21 mouse cellular contexts compared by ENCODE assay signal in the genomic region with DNA sequence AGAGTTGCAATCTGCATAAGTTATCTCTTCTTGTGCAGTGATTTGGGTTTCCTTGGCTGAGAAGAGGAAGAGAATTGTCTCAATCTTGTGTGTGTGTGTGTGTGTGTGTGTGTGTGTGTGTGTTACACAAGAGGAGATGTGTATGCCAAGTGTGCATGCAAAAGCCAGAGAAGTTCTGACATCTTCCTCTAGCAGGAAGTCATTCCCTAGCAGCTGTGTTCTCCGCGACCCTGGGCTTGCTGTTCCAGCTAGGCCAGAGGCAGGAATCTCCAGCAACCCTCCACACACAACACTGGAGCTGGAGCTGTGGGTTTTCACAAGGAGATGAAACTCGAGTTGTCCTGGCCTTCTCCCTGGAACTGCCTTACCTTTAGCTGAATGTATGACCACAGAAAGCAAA. TPM values are rescaled to one million over a fixed set of nuclear protein-coding genes. Genes with fewer than 3 reads are reported as not detected.
A peak's percentile ranks its signal among the peaks of the same experiment; 100 is the strongest.
DNase-seq lines count a peak whose midpoint lies in the region; ATAC-seq and TF ChIP-seq lines count a peak whose summit lies in the region.
"Had no signal": no experiment of that assay in that cellular context is flagged by ENCODE, and none has a peak within 500 bp of the region (broad histone marks: within the 10 kb centered on the region; RNA-seq: fewer than 3 reads in every experiment).

No protein-coding gene starts in this region.

- H3K27ac ChIP-seq in kidney, embryonic 15.5 days = peak overlapping the region; percentile 19; the same call in 1 of the 2 replicates
- H3K27ac ChIP-seq in kidney, adult 2 months (ENCODE audit: insufficient read depth, low read depth, low read length) = no peak overlapping the region
- 0 out of 2 replicates have a peak overlapping the region, but pooled peaks have one; percentile 2 for H3K27ac ChIP-seq in lung, embryonic 14.5 days (ENCODE audit: low read depth)
- no peak overlapping the region for H3K27ac ChIP-seq in liver, embryonic 12.5 days
- H3K27ac ChIP-seq: hindbrain, embryonic 12.5 days; limb, embryonic 13.5 days; liver, embryonic 14.5 days; midbrain, embryonic 12.5 days; stomach, embryonic 15.5 days had no signal

- H3K9me3 ChIP-seq in kidney, embryonic 15.5 days (replicated peaks) = no peaks in the 10 kb centered on the region
- no peaks in the 10 kb centered on the region for H3K9me3 ChIP-seq in lung, embryonic 14.5 days (ENCODE audit: low read depth, low read length)
- no peaks in the 10 kb centered on the region for H3K9me3 ChIP-seq in liver, embryonic 12.5 days (replicated peaks)
- H3K9me3 ChIP-seq: hindbrain, embryonic 12.5 days; limb, embryonic 13.5 days; midbrain, embryonic 12.5 days; stomach, embryonic 15.5 days had no signal

- no peaks in the 10 kb centered on the region for H3K36me3 ChIP-seq in kidney, embryonic 15.5 days
- H3K36me3 ChIP-seq in kidney, adult 2 months (ENCODE audit: control insufficient read depth, insufficient read depth, low read length) = no peaks in the 10 kb centered on the region
- H3K36me3 ChIP-seq in lung, embryonic 14.5 days (ENCODE audit: insufficient read depth) = no peaks in the 10 kb centered on the region
- H3K36me3 ChIP-seq in liver, embryonic 12.5 days = 0 out of 2 replicates have a peak, but pooled peaks cover 6% of the 10 kb centered on the region
- H3K36me3 ChIP-seq: hindbrain, embryonic 12.5 days; limb, embryonic 13.5 days; midbrain, embryonic 12.5 days; stomach, embryonic 15.5 days had no signal

- 59% methylated on average over 3 of the region's 3 CpGs for WGBS in kidney, embryonic 15.5 days
- 41% methylated on average over 3 of the region's 3 CpGs for WGBS in kidney, adult 2 months
- WGBS in lung, embryonic 14.5 days = 47% methylated on average over 3 of the region's 3 CpGs
- WGBS in liver, embryonic 12.5 days (ENCODE audit: insufficient replicate concordance) = 52% methylated on average over 3 of the region's 3 CpGs

- no peaks in the 10 kb centered on the region for H3K27me3 ChIP-seq in kidney, embryonic 15.5 days
- no peaks in the 10 kb centered on the region for H3K27me3 ChIP-seq in kidney, adult 2 months (replicated peaks; ENCODE audit: control insufficient read depth, insufficient read depth, low read length)
- no peaks in the 10 kb centered on the region for H3K27me3 ChIP-seq in lung, embryonic 14.5 days (ENCODE audit: insufficient read depth, low read length)
- no peaks in the 10 kb centered on the region for H3K27me3 ChIP-seq in liver, embryonic 12.5 days (replicated peaks)
- H3K27me3 ChIP-seq: CH12.LX; hindbrain, embryonic 12.5 days; limb, embryonic 13.5 days; stomach, embryonic 15.5 days had no signal

- intact Hi-C loops in heart, postnatal 25 days (cut with DNase I) = no loop called here

- no peak overlapping the region for H3K9ac ChIP-seq in kidney, embryonic 15.5 days
- H3K9ac ChIP-seq in lung, embryonic 14.5 days = no peak overlapping the region
- H3K9ac ChIP-seq in liver, embryonic 12.5 days = no peak overlapping the region
- H3K9ac ChIP-seq: hindbrain, embryonic 12.5 days; limb, embryonic 13.5 days; liver, embryonic 14.5 days; midbrain, embryonic 12.5 days; stomach, embryonic 15.5 days had no signal

- H3K4me3 ChIP-seq in kidney, embryonic 15.5 days (replicated peaks) = no peak overlapping the region
- no peak overlapping the region for H3K4me3 ChIP-seq in kidney, adult 2 months (ENCODE audit: insufficient read depth, low read depth, low read length)
- no peak overlapping the region for H3K4me3 ChIP-seq in lung, embryonic 14.5 days (ENCODE audit: low read depth, low read length)
- no peak overlapping the region for H3K4me3 ChIP-seq in liver, embryonic 12.5 days
- H3K4me3 ChIP-seq: erythroblast, embryonic 14.5 days; hindbrain, embryonic 12.5 days; limb, embryonic 13.5 days; midbrain, embryonic 12.5 days; stomach, embryonic 15.5 days had no signal

- H3K4me2 ChIP-seq in kidney, embryonic 15.5 days = no peak overlapping the region
- H3K4me2 ChIP-seq in lung, embryonic 14.5 days = no peak overlapping the region
- no peak overlapping the region for H3K4me2 ChIP-seq in liver, embryonic 12.5 days
- H3K4me2 ChIP-seq: hindbrain, embryonic 12.5 days; limb, embryonic 13.5 days; midbrain, embryonic 12.5 days; stomach, embryonic 15.5 days had no signal

- TF ChIP-seq CTCF in kidney, adult 2 months (conservative IDR thresholded peaks at IDR 0.05; ENCODE audit: insufficient read depth, insufficient read length, low read depth, low read length) = no peak
- no peak for TF ChIP-seq CTCF in lung, embryonic 14.5 days (IDR thresholded peaks at IDR 0.05; ENCODE audit: low read depth)

- no peak for TF ChIP-seq POLR2A in kidney, adult 2 months (IDR thresholded peaks at IDR 0.05; ENCODE audit: low read depth, low read length)

- peak; percentile 87 for DNase-seq in heart, adult 11 months
- no peak for DNase-seq in heart, postnatal 25 days (ENCODE audit: low spot score)
- no peak for DNase-seq in kidney, adult 2 months
- DNase-seq in lung, embryonic 14.5 days = peak; percentile 48
- DNase-seq in lung, postnatal 14 days = no peak
- DNase-seq in kidney, postnatal 4 days = peak; percentile 51 to 65
- DNase-seq: cerebellum, adult 2 months; gastrocnemius, postnatal 14 days; retina, postnatal 1 day; thymus, adult 2 months had no signal

- H3K4me1 ChIP-seq in kidney, embryonic 15.5 days = peaks cover 30% of the 10 kb centered on the region
- peaks cover 7% of the 10 kb centered on the region; the same call in 1 of the 2 replicates for H3K4me1 ChIP-seq in kidney, adult 2 months (ENCODE audit: control insufficient read depth, insufficient read depth, low read length)
- peaks cover 7% of the 10 kb centered on the region for H3K4me1 ChIP-seq in lung, embryonic 14.5 days (ENCODE audit: insufficient read depth)
- peaks cover 35% of the 10 kb centered on the region for H3K4me1 ChIP-seq in liver, embryonic 12.5 days

- ATAC-seq in kidney, embryonic 15.5 days (replicated peaks; ENCODE audit: low FRiP score) = no peak
- ATAC-seq in lung, embryonic 14.5 days (ENCODE audit: insufficient read depth) = no peak
- ATAC-seq in liver, embryonic 12.5 days = no peak
- ATAC-seq: forebrain, embryonic 14.5 days; inflammation-experienced regulatory T-cells, adult 6 months had no signal

RNA-seq across cellular contexts. Expression of a gene that starts 38.9 kb away (rescaled TPM):
- 100 to 1,000 TPM; 124 to 133 TPM for total RNA-seq in heart, postnatal 25 days (2021)
- polyA plus RNA-seq in kidney, embryonic 15.5 days (2015; fragmentation: Nextera tagmentation; extraction: Ambion mirVana) = 113 TPM in 2 replicates
- polyA plus RNA-seq in kidney, adult 2 months (2012; rRNA removed) = 88.8 and 126 TPM in 2 replicates
- 76.0 and 78.5 TPM in 2 replicates for polyA plus RNA-seq in lung, embryonic 14.5 days (2014; fragmentation: Nextera tagmentation; extraction: Ambion mirVana)
- polyA plus RNA-seq in liver, embryonic 12.5 days (2016; fragmentation: Nextera tagmentation; extraction: Ambion mirVana) = 47.7 and 49.0 TPM in 2 replicates

Comparison
In these comparisons a context has a peak if more than half of its experiments do, and no peak if none do; other contexts are left out.
1. DNase-seq: peak in heart, adult 11 months (single experiment), lung, embryonic 14.5 days (single experiment) and kidney, postnatal 4 days (2 of 2); none in heart, postnatal 25 days (single experiment), kidney, adult 2 months (single experiment) and lung, postnatal 14 days (single experiment).
2. H3K27ac ChIP-seq: peak in kidney, embryonic 15.5 days (single experiment) and lung, embryonic 14.5 days (single experiment); none in kidney, adult 2 months (single experiment) and liver, embryonic 12.5 days (single experiment).